30 mouse cellular contexts compared by ENCODE assay signal in genomic region chr2:148624484-148624883, GRCm38 (mm10).
"Had no signal": no experiment of that assay in that cellular context is flagged by ENCODE, and none has a peak within 500 bp of the region (broad histone marks: within the 10 kb centered on the region; RNA-seq: fewer than 3 reads in every experiment).

No protein-coding gene starts in this region.

- H3K4me1 ChIP-seq: heart, embryonic 10.5 days; heart, embryonic 13.5 days; hindbrain, embryonic 10.5 days; hindbrain, embryonic 12.5 days; intestine, embryonic 15.5 days; kidney, embryonic 15.5 days; limb, embryonic 10.5 days; limb, embryonic 12.5 days; liver, embryonic 13.5 days; liver, embryonic 15.5 days had no signal

- H3K36me3 ChIP-seq: heart, embryonic 10.5 days; heart, embryonic 13.5 days; heart, embryonic 15.5 days; hindbrain, embryonic 10.5 days; hindbrain, embryonic 12.5 days; intestine, embryonic 15.5 days; kidney, embryonic 15.5 days; limb, embryonic 10.5 days; limb, embryonic 12.5 days; liver, embryonic 13.5 days; liver, embryonic 15.5 days had no signal

- H3K9ac ChIP-seq: heart, embryonic 13.5 days; heart, embryonic 15.5 days; hindbrain, embryonic 12.5 days; hindbrain, embryonic 14.5 days; intestine, embryonic 15.5 days; kidney, embryonic 15.5 days; limb, embryonic 12.5 days; liver, embryonic 13.5 days; liver, embryonic 15.5 days had no signal

- H3K9me3 ChIP-seq: heart, embryonic 10.5 days; heart, embryonic 13.5 days; heart, embryonic 15.5 days; hindbrain, embryonic 10.5 days; hindbrain, embryonic 12.5 days; intestine, embryonic 15.5 days; kidney, embryonic 15.5 days; limb, embryonic 10.5 days; limb, embryonic 12.5 days; liver, embryonic 13.5 days; liver, embryonic 15.5 days had no signal

- H3K27ac ChIP-seq: gastrocnemius, adult 2 months; heart, embryonic 10.5 days; heart, embryonic 13.5 days; heart, embryonic 15.5 days; hindbrain, embryonic 10.5 days; hindbrain, embryonic 12.5 days; hindbrain, embryonic 14.5 days; intestine, embryonic 15.5 days; kidney, embryonic 15.5 days; kidney, postnatal 0 days; limb, embryonic 10.5 days; limb, embryonic 12.5 days; liver, embryonic 13.5 days; liver, embryonic 15.5 days had no signal

- H3K4me3 ChIP-seq: gastrocnemius, adult 2 months; heart, embryonic 10.5 days; heart, embryonic 13.5 days; heart, embryonic 15.5 days; hindbrain, embryonic 10.5 days; hindbrain, embryonic 12.5 days; intestine, embryonic 15.5 days; kidney, embryonic 15.5 days; limb, embryonic 10.5 days; limb, embryonic 12.5 days; liver, embryonic 13.5 days; liver, embryonic 15.5 days had no signal

- H3K27me3 ChIP-seq: heart, embryonic 15.5 days; hindbrain, embryonic 12.5 days; intestine, embryonic 15.5 days; kidney, embryonic 15.5 days; limb, embryonic 12.5 days; liver, embryonic 13.5 days; liver, embryonic 15.5 days had no signal

- H3K4me2 ChIP-seq: heart, embryonic 13.5 days; heart, embryonic 15.5 days; hindbrain, embryonic 12.5 days; hindbrain, embryonic 14.5 days; intestine, embryonic 15.5 days; kidney, embryonic 15.5 days; limb, embryonic 12.5 days; liver, embryonic 11.5 days; liver, embryonic 13.5 days; liver, embryonic 15.5 days had no signal

- DNase-seq: gastrocnemius, adult 2 months; gastrocnemius, postnatal 10 days; gastrocnemius, postnatal 25 days; heart, adult 18-20 months; heart, postnatal 14 days; heart, postnatal 36 days; kidney, adult 18-20 months; kidney, adult 9 months; kidney, postnatal 14 days; kidney, postnatal 36 days; layer of hippocampus, adult 9-11 months; layer of hippocampus, postnatal 36 days; liver; liver, embryonic 13.5 days had no signal

- ATAC-seq: hindbrain, embryonic 16.5 days; inflammation-experienced regulatory T-cells, adult 6 months; intestine, embryonic 15.5 days; intestine, postnatal 0 days had no signal
